Mouse (Mus musculus) C2C12 (cell line): ENCODE data around the gene Slc22a2.

Experiments
- CTCF ChIP-seq: IDR thresholded peaks from one replicate; pipeline ENCODE4 v1.5.1; 2011; ENCODE audit not compliant: control insufficient read depth, insufficient read depth, insufficient read length
- MYOD1 ChIP-seq: IDR thresholded peaks from one replicate; pipeline ENCODE4 v1.6.1; 2011; ENCODE audit warnings: low read depth; ENCODE audit not compliant: control insufficient read depth, insufficient read length
- USF1 ChIP-seq: IDR thresholded peaks from one replicate; pipeline ENCODE4 v1.6.1; 2011; ENCODE audit warnings: low read depth, mild to moderate bottlenecking, control low read depth, moderate library complexity

- TF ChIP-seq CTCF (no peak), MYOD1 (no peak), USF1 (no peak)
Observed at GRCm38 (mm10) chr17:12588801-12589247, 4.9 kb downstream of the Slc22a2 start.
